Mouse (Mus musculus) liver, embryonic 11.5 days (tissue): ENCODE measurements around the gene Fam168a. TPM values are rescaled to one million over a fixed set of nuclear protein-coding genes. Genes with fewer than 3 reads are reported as not detected.

Experiments
- ATAC-seq: fragments of 200-750 bp; cut with Nextera tagmentation; replicated peaks from 2 replicates; pipeline ENCODE4 v1.8.0; 2017; ENCODE audit warnings: moderate number of reproducible peaks, mild to moderate bottlenecking, moderate TSS enrichment, moderate library complexity; ENCODE audit not compliant: low FRiP score
- DNase-seq: peaks from one replicate; pipeline ENCODE4 v3.0.0-alpha.2; 2017; ENCODE audit warnings: low spot score
- H3K27ac ChIP-seq: fragments of 300-500 bp; sonication (generic); 2 replicates; pipeline ENCODE4 v1.5.1; 2014; ENCODE audit warnings: mild to moderate bottlenecking, low read depth, low read length, control low read depth
- H3K27me3 ChIP-seq: fragments of 300-500 bp; sonication (generic); replicated peaks from 2 replicates; pipeline ENCODE4 v1.6.1; 2014; ENCODE audit warnings: low read length, mixed read lengths; ENCODE audit not compliant: control insufficient read depth, insufficient read depth
- H3K36me3 ChIP-seq: fragments of 300-500 bp; sonication (generic); 2 replicates; pipeline ENCODE4 v1.6.1; 2014; ENCODE audit warnings: mild to moderate bottlenecking, low read length, moderate library complexity, mixed read lengths; ENCODE audit not compliant: control insufficient read depth, insufficient read depth
- H3K4me1 ChIP-seq: fragments of 300-500 bp; sonication (generic); replicated peaks from 2 replicates; pipeline ENCODE4 v1.6.1; 2014; ENCODE audit warnings: low read length, mixed read lengths; ENCODE audit not compliant: control insufficient read depth, insufficient read depth
- H3K4me2 ChIP-seq: fragments of 300-500 bp; sonication (generic); 2 replicates; pipeline ENCODE4 v1.6.1; 2014; ENCODE audit warnings: mild to moderate bottlenecking, control low read depth, moderate library complexity
- H3K4me3 ChIP-seq: fragments of 300-500 bp; sonication (generic); 2 replicates; pipeline ENCODE4 v1.5.1; 2014; ENCODE audit warnings: low read depth, low read length, control low read depth
- H3K9ac ChIP-seq: fragments of 300-500 bp; sonication (generic); 2 replicates; pipeline ENCODE4 v1.6.1; 2014; ENCODE audit warnings: low read depth, low read length, control low read depth
- H3K9me3 ChIP-seq: fragments of 300-500 bp; sonication (generic); 2 replicates; pipeline ENCODE4 v1.6.1; 2016; ENCODE audit warnings: low read length, inconsistent platforms, mixed read lengths; ENCODE audit not compliant: control insufficient read depth
- WGBS: fragments of 180-500 bp; shearing (Covaris S2); extraction: QIAGEN DNeasy Blood & Tissue Kit; methylation state at CpG from one replicate; pipeline ENCODE4 v1.1.7; 2014; 5-methylcytosine and 5-hydroxymethylcytosine counted together
- polyA plus RNA-seq: library from polyadenylated mRNA; unstranded; fragments of >200 nt; fragmentation: Nextera tagmentation; extraction: Ambion mirVana; gene quantifications from 2 replicates; pipeline ENCODE4 v1.2.1, GENCODE M21; 2014

The Fam168a gene
- polyA plus RNA-seq, 1 experiment from 2014 or later, result 18.8 TPM

DNA sequence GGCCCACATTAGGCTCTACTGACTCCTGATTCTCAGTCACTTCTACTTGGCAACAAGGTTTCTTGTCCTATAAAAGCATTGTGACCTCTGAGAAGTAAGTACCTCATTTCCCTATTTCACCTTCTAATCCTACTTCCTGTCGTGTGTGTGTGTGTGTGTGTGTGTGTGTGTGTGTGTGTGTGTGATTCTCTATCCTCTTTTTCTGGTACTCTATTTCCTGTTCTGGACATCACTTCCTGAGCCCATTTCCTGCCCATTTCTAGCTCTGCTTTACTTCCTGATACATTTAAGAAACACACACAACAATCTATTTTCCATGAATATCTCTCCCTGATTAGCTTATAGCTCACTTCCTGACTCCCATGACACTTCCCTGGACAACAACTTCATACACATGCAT, 169.4 kb downstream of the Fam168a start:
- peak overlapping the region; percentile 35; the same call in 1 of the 2 replicates for H3K27ac ChIP-seq
- peaks cover 14% of the 10 kb centered on the region; the same call in 1 of the 2 replicates for H3K36me3 ChIP-seq

DNA sequence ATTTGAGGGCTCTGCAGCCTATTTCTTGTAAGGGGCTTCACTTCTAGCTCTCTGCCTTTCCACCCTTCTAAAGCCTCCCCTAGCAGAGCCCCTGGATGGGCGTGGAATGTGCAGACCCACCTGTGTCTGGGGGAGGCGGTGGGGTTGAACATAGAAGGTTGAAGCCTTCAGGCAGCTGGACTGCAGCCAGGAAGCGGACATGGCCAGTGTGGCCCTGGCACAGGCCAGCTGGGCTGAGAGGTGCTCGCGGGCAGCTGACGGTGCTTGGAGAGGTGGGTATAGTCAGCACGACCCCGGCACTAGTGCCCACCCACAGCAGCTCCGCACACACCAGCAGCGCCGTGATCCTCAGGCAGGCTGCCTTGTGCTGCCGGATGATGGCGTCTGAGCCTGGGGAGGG, 169.9 kb downstream of the Fam168a start:
- no peak for DNase-seq
- Histone ChIP-seq H3K4me1 (peaks cover 7% of the 10 kb centered on the region; the same call in 1 of the 2 replicates), H3K9me3 (no peaks in the 10 kb centered on the region), H3K27me3 (no peaks in the 10 kb centered on the region), H3K4me2 (no peak overlapping the region), H3K36me3 (peaks cover 14% of the 10 kb centered on the region; the same call in 1 of the 2 replicates), H3K27ac (peak overlapping the region; percentile 35), H3K4me3 (no peak overlapping the region), H3K9ac (no peak overlapping the region)
- no peak for ATAC-seq
- 88% methylated on average over 13 of the region's 13 CpGs for WGBS

More for the DNA sequence above, 169.4 kb downstream of the Fam168a start:
- Histone ChIP-seq H3K4me2 (no peak overlapping the region), H3K4me3 (no peak overlapping the region), H3K9ac (no peak overlapping the region), H3K27me3 (no peaks in the 10 kb centered on the region), H3K9me3 (no peaks in the 10 kb centered on the region), H3K4me1 (peaks cover 7% of the 10 kb centered on the region; the same call in 1 of the 2 replicates)
- ATAC-seq (no peak), DNase-seq (no peak)
- WGBS, result 30% methylated on average over 1 of the region's 1 CpGs

DNA sequence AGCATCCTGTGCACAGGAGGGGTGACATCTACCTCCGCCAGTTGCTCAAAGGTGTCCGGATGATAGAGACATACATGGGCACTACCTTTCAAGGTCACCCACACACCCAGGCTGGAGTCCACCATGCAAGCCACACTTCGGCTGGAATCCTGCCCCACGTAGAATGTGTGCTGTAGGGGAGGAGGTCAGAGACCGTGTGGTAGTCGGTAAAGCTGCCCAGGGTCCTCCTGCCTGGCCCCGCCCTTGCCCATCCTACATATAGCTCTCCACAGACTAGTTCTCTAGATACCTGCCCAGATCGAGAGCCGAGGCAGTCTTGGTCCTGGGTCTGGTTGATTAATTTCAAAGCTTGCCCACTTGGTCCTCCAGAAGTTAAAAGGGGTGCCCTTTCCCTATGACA, 170.3 kb downstream of the Fam168a start:
- peaks cover 14% of the 10 kb centered on the region; the same call in 1 of the 2 replicates for H3K36me3 ChIP-seq
- 82% methylated on average over 9 of the region's 9 CpGs for WGBS

DNA sequence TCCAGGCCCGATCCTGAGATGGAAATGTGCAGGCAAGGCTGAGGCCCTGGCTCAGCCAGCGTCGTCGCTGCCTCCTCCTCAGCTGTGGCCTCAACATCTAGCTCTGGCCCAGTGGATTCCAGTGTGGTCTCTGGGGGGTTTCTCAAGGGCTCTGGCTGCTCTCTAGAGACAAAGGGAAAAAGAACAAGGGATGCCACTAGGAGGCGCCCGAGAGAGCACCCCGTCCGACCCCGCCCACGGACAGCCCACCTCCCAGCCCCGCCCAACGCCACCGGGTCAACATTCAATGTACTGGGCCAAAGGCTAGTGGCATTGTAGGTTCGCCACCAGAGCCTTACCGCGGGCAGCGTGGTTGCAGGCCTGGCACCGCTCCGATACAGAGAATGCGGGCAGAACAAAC, 173.2 kb downstream of the Fam168a start:
- H3K9me3 ChIP-seq, result no peaks in the 10 kb centered on the region
- peaks cover 3% of the 10 kb centered on the region; the same call in 1 of the 2 replicates for H3K4me1 ChIP-seq
- H3K4me2 ChIP-seq, result peak overlapping the region; percentile 57
- peaks cover 15% of the 10 kb centered on the region; the same call in 1 of the 2 replicates for H3K36me3 ChIP-seq
- 20% methylated on average over 20 of the region's 20 CpGs for WGBS
- H3K27ac ChIP-seq, result no peak overlapping the region
- H3K27me3 ChIP-seq, result no peaks in the 10 kb centered on the region
- ATAC-seq (peak; percentile 52), DNase-seq (peak; percentile 72)
- H3K9ac ChIP-seq, result no peak overlapping the region; the same call in 1 of the 2 replicates
- H3K4me3 ChIP-seq, result no peak overlapping the region; the same call in 1 of the 2 replicates

More for the DNA sequence above, 170.3 kb downstream of the Fam168a start:
- no peaks in the 10 kb centered on the region for H3K27me3 ChIP-seq
- H3K9me3 ChIP-seq, result no peaks in the 10 kb centered on the region
- H3K27ac ChIP-seq, result peak overlapping the region; percentile 35; the same call in 1 of the 2 replicates
- H3K4me3 ChIP-seq, result no peak overlapping the region
- no peak overlapping the region for H3K4me2 ChIP-seq
- ATAC-seq (no peak), DNase-seq (no peak)
- peaks cover 7% of the 10 kb centered on the region; the same call in 1 of the 2 replicates for H3K4me1 ChIP-seq
- no peak overlapping the region for H3K9ac ChIP-seq

DNA sequence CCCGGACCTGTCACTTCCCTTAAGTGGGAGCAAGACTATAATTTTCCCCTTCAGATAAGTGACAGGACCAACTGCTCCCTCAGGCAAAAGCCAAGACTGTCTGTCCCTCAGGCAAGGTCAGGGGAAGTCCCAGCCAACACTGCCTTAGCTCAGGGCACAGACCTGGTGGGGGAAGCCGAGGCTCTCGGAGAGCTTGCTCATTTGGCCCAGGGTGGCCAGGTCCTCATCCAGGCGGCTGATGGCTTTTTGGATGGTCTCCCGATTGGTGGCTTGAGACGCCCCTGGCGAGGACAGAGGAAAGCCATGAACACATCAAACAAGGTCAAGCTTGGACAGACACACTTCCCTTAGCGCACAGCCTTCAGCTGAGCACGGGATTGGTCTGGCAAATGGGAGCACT, 175.1 kb downstream of the Fam168a start:
- Histone ChIP-seq H3K27me3 (no peaks in the 10 kb centered on the region), H3K36me3 (peaks cover 18% of the 10 kb centered on the region), H3K9ac (no peak overlapping the region), H3K4me3 (no peak overlapping the region), H3K4me2 (no peak overlapping the region), H3K27ac (no peak overlapping the region), H3K4me1 (peaks cover 3% of the 10 kb centered on the region; the same call in 1 of the 2 replicates), H3K9me3 (no peaks in the 10 kb centered on the region)
- 88% methylated on average over 9 of the region's 9 CpGs for WGBS
- ATAC-seq (no peak), DNase-seq (no peak)

DNA sequence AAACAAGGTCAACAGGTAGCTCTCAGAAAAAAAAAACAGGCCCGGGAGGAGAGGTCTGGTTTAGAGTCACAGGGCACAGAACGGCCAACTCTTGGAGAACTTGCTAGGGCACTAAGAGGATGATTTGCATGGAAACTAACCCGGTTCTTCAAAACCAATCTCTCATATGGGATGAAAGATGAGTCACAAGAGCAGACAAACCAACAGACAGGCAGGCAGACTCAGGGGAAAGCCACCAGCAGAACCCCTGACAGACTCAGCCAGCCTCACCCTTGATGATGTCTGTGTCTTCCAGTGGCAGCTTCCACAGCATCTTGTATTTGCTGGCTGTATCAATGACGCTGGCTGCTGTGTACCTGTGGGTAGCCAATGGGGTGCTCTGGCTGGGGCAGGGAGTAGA, 175.5 kb downstream of the Fam168a start:
- WGBS, result 86% methylated on average over 4 of the region's 4 CpGs
- peaks cover 18% of the 10 kb centered on the region for H3K36me3 ChIP-seq

DNA sequence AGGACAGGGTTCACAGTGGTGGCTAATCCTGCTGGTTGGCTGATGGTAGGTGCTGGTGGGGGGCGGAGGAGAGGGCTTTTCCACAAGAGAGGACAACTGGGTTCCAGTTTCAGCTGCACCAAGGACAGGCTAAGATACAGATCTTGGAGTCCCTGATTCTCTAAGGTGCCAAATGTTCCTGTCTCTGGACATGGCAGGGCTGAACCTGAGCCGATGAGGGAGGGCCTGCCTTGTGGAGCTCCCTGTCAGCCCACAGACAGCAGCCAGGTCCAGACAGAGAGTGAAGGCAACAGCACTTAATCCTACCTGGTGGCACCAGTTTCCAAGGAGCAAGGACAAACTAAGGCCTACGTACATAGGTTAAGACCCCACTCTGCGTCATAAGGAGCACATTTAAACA, 178.0 kb downstream of the Fam168a start:
- Histone ChIP-seq H3K4me1 (peaks cover 3% of the 10 kb centered on the region; the same call in 1 of the 2 replicates), H3K4me3 (no peak overlapping the region), H3K4me2 (no peak overlapping the region), H3K9me3 (no peaks in the 10 kb centered on the region), H3K36me3 (peaks cover 13% of the 10 kb centered on the region), H3K27me3 (no peaks in the 10 kb centered on the region), H3K27ac (no peak overlapping the region), H3K9ac (no peak overlapping the region)
- WGBS, result 85% methylated on average over 4 of the region's 4 CpGs
- ATAC-seq, result no peak
- DNase-seq, result no peak

More for the DNA sequence above, 175.5 kb downstream of the Fam168a start:
- Histone ChIP-seq H3K9me3 (no peaks in the 10 kb centered on the region), H3K27ac (no peak overlapping the region), H3K27me3 (no peaks in the 10 kb centered on the region), H3K9ac (no peak overlapping the region), H3K4me2 (no peak overlapping the region), H3K4me3 (no peak overlapping the region), H3K4me1 (peaks cover 3% of the 10 kb centered on the region; the same call in 1 of the 2 replicates)
- ATAC-seq (no peak), DNase-seq (no peak)

DNA sequence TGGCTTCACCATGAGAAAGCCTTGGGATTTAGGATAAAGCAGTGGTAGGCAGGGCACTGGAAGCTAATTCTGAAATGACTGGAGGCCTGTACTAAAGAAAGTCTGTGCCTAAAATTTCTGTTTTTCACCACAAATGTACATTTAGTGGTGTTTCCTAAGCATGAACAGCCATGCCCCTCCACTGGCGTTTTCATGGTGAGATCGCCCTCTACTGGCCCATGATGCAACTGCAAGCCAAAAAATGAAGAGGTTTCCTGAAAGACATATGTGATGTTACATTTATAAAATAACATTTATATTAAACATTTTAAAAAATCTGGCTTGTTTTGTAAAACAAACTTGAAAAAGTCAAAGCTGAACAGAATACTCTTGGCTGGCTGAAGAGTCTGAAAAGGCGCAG, 180.1 kb downstream of the Fam168a start:
- Histone ChIP-seq H3K9ac (no peak overlapping the region), H3K27me3 (no peaks in the 10 kb centered on the region), H3K9me3 (no peaks in the 10 kb centered on the region), H3K27ac (no peak overlapping the region), H3K36me3 (peaks cover 13% of the 10 kb centered on the region), H3K4me3 (no peak overlapping the region), H3K4me2 (no peak overlapping the region), H3K4me1 (no peaks in the 10 kb centered on the region)
- DNase-seq (no peak), ATAC-seq (no peak)
- WGBS, result 27% methylated on average over 3 of the region's 3 CpGs
